Mouse (Mus musculus) G1E (cell line): ENCODE measurements at regions not wholly inside any gene's neighbourhood (a gene's known extent, or its start where the extent isn't known, plus 50 kb on each side); places are given as distances from the start of the nearest gene placed in this dataset.

Experiments used
- CTCF ChIP-seq: IDR thresholded peaks from 2 replicates; pipeline ENCODE4 v1.5.1; 2012; ENCODE audit warnings: low read depth, low read length, inconsistent platforms, mixed read lengths
- GATA1 ChIP-seq: IDR thresholded peaks from 2 replicates; pipeline ENCODE4 v1.6.1; 2012; ENCODE audit warnings: borderline replicate concordance, low read length, inconsistent platforms, mixed read lengths

GRCm38 (mm10) chr6:53199474-53199873 lies 87.6 kb upstream of the Creb5 start:
- TF ChIP-seq CTCF = no peak
- no peak for TF ChIP-seq GATA1
